Mouse (Mus musculus) thymus, adult 2 months (tissue): ENCODE measurements at regions not wholly inside any gene's neighbourhood (a gene's known extent, or its start where the extent isn't known, plus 50 kb on each side); places are given as distances from the start of the nearest gene placed in this dataset.
A peak's percentile ranks its signal among the peaks of the same experiment; 100 is the strongest.

Experiments used
- DNase-seq: peaks from one replicate; pipeline ENCODE4 v3.0.0; 2021
- H3K27ac ChIP-seq: fragments of 200-500 bp; 2 replicates; pipeline ENCODE4 v1.5.1; 2012; ENCODE audit warnings: low read length, control low read depth; ENCODE audit not compliant: control insufficient read depth, insufficient read depth
- H3K27me3 ChIP-seq: fragments of 200-500 bp; 2 replicates; pipeline ENCODE4 v1.6.1; 2012; ENCODE audit warnings: mild to moderate bottlenecking, low read length, moderate library complexity, mixed read lengths; ENCODE audit not compliant: control insufficient read depth, insufficient read depth
- H3K36me3 ChIP-seq: fragments of 200-500 bp; 2 replicates; pipeline ENCODE4 v1.6.1; 2012; ENCODE audit warnings: mild to moderate bottlenecking, low read length, moderate library complexity; ENCODE audit not compliant: control insufficient read depth, insufficient read depth
- H3K4me1 ChIP-seq: fragments of 200-500 bp; replicated peaks from 2 replicates; pipeline ENCODE4 v1.6.1; 2012; ENCODE audit warnings: low read length; ENCODE audit not compliant: control insufficient read depth, insufficient read depth
- H3K4me3 ChIP-seq: fragments of 200-500 bp; 2 replicates; pipeline ENCODE4 v1.5.1; 2012; ENCODE audit warnings: mild to moderate bottlenecking, low read length, control low read depth, moderate library complexity; ENCODE audit not compliant: control insufficient read depth, insufficient read depth
- CTCF ChIP-seq: fragments of 200-500 bp; IDR thresholded peaks from 2 replicates; pipeline ENCODE4 v1.5.1; 2012; ENCODE audit warnings: mild to moderate bottlenecking, control low read depth, low read length, moderate library complexity, borderline replicate concordance; ENCODE audit not compliant: control insufficient read depth, poor library complexity, insufficient read depth; ENCODE audit errors: extremely low read depth
- POLR2A ChIP-seq: fragments of 200-500 bp; IDR thresholded peaks from 2 replicates; pipeline ENCODE4 v1.6.1; 2012; ENCODE audit warnings: mild to moderate bottlenecking, low read length, control low read depth, moderate library complexity; ENCODE audit not compliant: control insufficient read depth, poor library complexity, insufficient read depth; ENCODE audit errors: extremely low read depth
- WGBS: fragments of 180-500 bp; shearing (Covaris S2); methylation state at CpG from one replicate; pipeline ENCODE4 v1.1.7; 2018; 5-methylcytosine and 5-hydroxymethylcytosine counted together

GRCm38 (mm10) chr10:117908079-117908675 is 62.3 kb upstream of the Rap1b start:
- H3K36me3 ChIP-seq = no peaks in the 10 kb centered on the region
- no peak for DNase-seq
- 98% methylated on average over 16 of the region's 16 CpGs for WGBS
- H3K4me3 ChIP-seq = no peak overlapping the region
- H3K4me1 ChIP-seq = peaks cover 23% of the 10 kb centered on the region
- no peak for TF ChIP-seq CTCF
- no peak for TF ChIP-seq POLR2A
- H3K27ac ChIP-seq = no peak overlapping the region
- H3K27me3 ChIP-seq = no peaks in the 10 kb centered on the region

GRCm38 (mm10) chr10:117909155-117909554 is 63.3 kb upstream of the Rap1b start:
- Histone ChIP-seq H3K36me3 (no peaks in the 10 kb centered on the region), H3K4me1 (peaks cover 23% of the 10 kb centered on the region), H3K27me3 (no peaks in the 10 kb centered on the region), H3K4me3 (no peak overlapping the region), H3K27ac (no peak overlapping the region)
- DNase-seq = no peak
- WGBS = 90% methylated on average over 4 of the region's 4 CpGs
- TF ChIP-seq CTCF (no peak), POLR2A (no peak)

DNA sequence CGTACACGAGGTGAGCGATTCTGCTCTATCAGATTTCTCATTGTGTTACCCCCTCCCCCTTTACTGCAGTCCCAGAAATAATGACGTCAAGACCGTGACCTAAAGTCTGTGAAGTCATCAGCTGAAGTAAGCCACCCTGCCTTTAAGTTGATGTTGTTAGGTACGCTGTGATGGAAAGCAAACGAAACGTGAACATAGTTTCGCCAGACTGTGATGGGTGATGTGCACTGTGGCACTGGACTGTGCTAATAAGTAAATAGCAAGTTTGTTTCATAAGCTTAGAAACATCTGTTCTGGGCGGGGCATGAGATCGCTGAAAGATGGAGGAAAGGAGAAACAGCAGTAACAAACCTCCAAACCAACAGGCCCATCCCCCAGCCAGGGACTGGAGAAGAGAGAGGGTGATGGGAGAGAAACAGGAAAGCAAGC is 64.0 kb upstream of the Rap1b start:
- H3K4me3 ChIP-seq = no peak overlapping the region
- H3K4me1 ChIP-seq = peaks cover 23% of the 10 kb centered on the region
- no peak for DNase-seq
- 0 out of 2 replicates have a peak overlapping the region, but pooled peaks have one; percentile 5 for H3K27ac ChIP-seq
- no peaks in the 10 kb centered on the region for H3K27me3 ChIP-seq
- no peaks in the 10 kb centered on the region for H3K36me3 ChIP-seq
- WGBS = 75% methylated on average over 11 of the region's 11 CpGs
- no peak for TF ChIP-seq CTCF
- TF ChIP-seq POLR2A = no peak

GRCm38 (mm10) chr10:117910426-117910825 is 64.6 kb upstream of the Rap1b start:
- TF ChIP-seq POLR2A (no peak), CTCF (no peak)
- Histone ChIP-seq H3K27ac (no peak overlapping the region), H3K4me1 (peaks cover 23% of the 10 kb centered on the region), H3K27me3 (no peaks in the 10 kb centered on the region), H3K4me3 (no peak overlapping the region), H3K36me3 (no peaks in the 10 kb centered on the region)
- 79% methylated on average over 7 of the region's 7 CpGs for WGBS
- DNase-seq = no peak

DNA sequence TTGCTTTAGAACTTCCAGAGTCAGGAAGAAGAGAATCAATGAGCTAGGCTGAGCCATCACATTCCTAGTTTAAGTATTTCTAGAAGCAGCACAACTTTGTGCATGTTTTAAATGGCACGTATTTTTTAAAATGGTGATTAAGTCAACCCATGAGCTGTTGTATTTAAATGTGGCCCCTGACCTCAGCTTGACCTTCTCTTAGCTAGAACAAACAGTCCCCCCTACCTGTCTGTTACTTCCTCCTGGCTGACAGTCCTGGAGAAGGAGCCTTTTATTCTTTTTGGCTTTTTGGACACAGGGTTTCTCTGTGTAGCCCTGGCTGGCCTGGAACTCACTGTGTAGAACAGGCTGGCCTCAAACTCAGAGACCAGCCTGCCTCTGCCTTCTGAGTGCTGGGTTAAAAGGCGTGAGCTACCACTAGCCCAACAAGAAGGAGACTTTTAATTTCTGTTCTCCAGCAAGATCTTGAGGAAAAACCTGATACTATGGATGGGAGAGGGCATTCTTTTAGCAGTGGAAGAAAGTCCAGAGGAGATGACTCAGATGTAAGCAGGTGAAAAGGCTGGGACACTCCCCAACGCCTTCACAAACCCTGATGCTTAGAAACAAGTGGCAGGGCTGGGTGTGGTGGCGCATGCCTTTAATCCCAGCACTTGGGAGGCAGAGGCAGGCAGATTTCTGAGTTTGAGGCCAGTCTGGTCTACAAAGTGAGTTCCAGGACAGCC is 69.3 kb upstream of the Rap1b start:
- no peak for DNase-seq
- Histone ChIP-seq H3K27ac (no peak overlapping the region), H3K4me3 (no peak overlapping the region), H3K36me3 (no peaks in the 10 kb centered on the region), H3K27me3 (no peaks in the 10 kb centered on the region), H3K4me1 (peaks cover 28% of the 10 kb centered on the region)
- 93% methylated on average over 4 of the region's 4 CpGs for WGBS
- TF ChIP-seq POLR2A = no peak
- TF ChIP-seq CTCF = no peak

GRCm38 (mm10) chr10:117916280-117916679 is 70.4 kb upstream of the Rap1b start:
- Histone ChIP-seq H3K27me3 (no peaks in the 10 kb centered on the region), H3K4me1 (peaks cover 24% of the 10 kb centered on the region), H3K27ac (no peak overlapping the region), H3K36me3 (no peaks in the 10 kb centered on the region), H3K4me3 (no peak overlapping the region)
- TF ChIP-seq CTCF = no peak
- no peak for TF ChIP-seq POLR2A
- DNase-seq = no peak
- 93% methylated on average over 7 of the region's 7 CpGs for WGBS

DNA sequence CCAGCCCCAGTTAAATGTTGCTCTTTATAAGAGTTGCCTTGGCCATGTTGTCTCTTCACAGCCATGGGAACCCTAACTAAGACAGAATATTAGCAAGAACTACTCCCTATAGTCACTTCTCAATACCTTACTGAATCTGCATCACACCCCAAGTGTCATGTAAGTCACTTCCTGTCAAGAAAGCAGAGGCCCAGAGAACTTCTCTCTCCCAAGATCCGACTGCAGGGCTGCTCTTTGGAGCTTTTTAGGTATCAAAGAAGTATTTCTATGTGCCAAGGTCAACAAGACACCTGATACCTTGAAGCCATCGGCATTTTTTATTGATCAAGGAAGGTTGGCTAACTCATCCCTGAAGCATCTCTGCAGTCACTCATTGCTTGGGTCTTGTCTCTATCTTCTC is 72.0 kb upstream of the Rap1b start:
- H3K4me3 ChIP-seq = no peak overlapping the region
- peak overlapping the region; percentile 83; the same call in 1 of the 2 replicates for H3K27ac ChIP-seq
- H3K4me1 ChIP-seq = peaks cover 24% of the 10 kb centered on the region
- H3K27me3 ChIP-seq = no peaks in the 10 kb centered on the region
- TF ChIP-seq POLR2A = no peak
- no peak for TF ChIP-seq CTCF
- 59% methylated on average over 2 of the region's 2 CpGs for WGBS
- H3K36me3 ChIP-seq = no peaks in the 10 kb centered on the region
- peak; percentile 33 for DNase-seq
